In genomic region chr11:82613503-82613902, GRCm38 (mm10) we compare ENCODE assay signal across 8 mouse cellular contexts.
DNase-seq lines count a peak whose midpoint lies in the region; ATAC-seq and TF ChIP-seq lines count a peak whose summit lies in the region.

No protein-coding gene starts in this region.

- H3K4me2 ChIP-seq in hindbrain, embryonic 11.5 days (replicated peaks; ENCODE audit: low read depth, low read length): no peak overlapping the region
- no peak overlapping the region for H3K4me2 ChIP-seq in hindbrain, embryonic 16.5 days (ENCODE audit: low read length)
- H3K4me2 ChIP-seq in limb, embryonic 11.5 days (ENCODE audit: low read depth, severe bottlenecking): no peak overlapping the region

- no peaks in the 10 kb centered on the region for H3K9me3 ChIP-seq in hindbrain, embryonic 11.5 days (ENCODE audit: control insufficient read depth, low read length)
- H3K9me3 ChIP-seq in hindbrain, embryonic 16.5 days (ENCODE audit: control insufficient read depth, low read length): no peaks in the 10 kb centered on the region
- H3K9me3 ChIP-seq in MEL (replicated peaks; ENCODE audit: insufficient read depth, low read length): no peaks in the 10 kb centered on the region
- H3K9me3 ChIP-seq in limb, embryonic 11.5 days (ENCODE audit: control insufficient read depth, low read length): no peaks in the 10 kb centered on the region

- intact Hi-C loops in heart, postnatal 14 days (cut with DNase I): loop anchor here (10.0 kb wide), 1 partner anchor 379 kb away; no protein-coding TSS in a partner anchor

- H3K36me3 ChIP-seq in hindbrain, embryonic 11.5 days (ENCODE audit: control insufficient read depth, insufficient read depth, low read length): no peaks in the 10 kb centered on the region
- no peaks in the 10 kb centered on the region for H3K36me3 ChIP-seq in hindbrain, embryonic 16.5 days (ENCODE audit: control insufficient read depth, insufficient read depth, low read length)
- H3K36me3 ChIP-seq in MEL (ENCODE audit: control insufficient read depth in 1 of 2, insufficient read depth in 2 of 2, low read length in 2 of 2): no peaks in the 10 kb centered on the region
- H3K36me3 ChIP-seq in limb, embryonic 11.5 days (ENCODE audit: control insufficient read depth, insufficient read depth, low read length): no peaks in the 10 kb centered on the region

- no peak overlapping the region for H3K9ac ChIP-seq in hindbrain, embryonic 11.5 days (ENCODE audit: low read depth, low read length)
- H3K9ac ChIP-seq in hindbrain, embryonic 16.5 days (ENCODE audit: low read depth, low read length): no peak overlapping the region
- H3K9ac ChIP-seq in MEL (ENCODE audit: control insufficient read depth, low read depth, low read length, poor library complexity, severe bottlenecking): no peak overlapping the region
- no peak overlapping the region for H3K9ac ChIP-seq in limb, embryonic 11.5 days (ENCODE audit: low read length)

- no peak for ATAC-seq in hindbrain, embryonic 11.5 days (ENCODE audit: low FRiP score)
- ATAC-seq in hindbrain, embryonic 16.5 days: no peak
- no peak for ATAC-seq in limb, embryonic 11.5 days (ENCODE audit: insufficient number of reproducible peaks, low FRiP score, low TSS enrichment, low read depth)

- peaks cover 4% of the 10 kb centered on the region; the same call in 1 of the 2 replicates for H3K27me3 ChIP-seq in hindbrain, embryonic 11.5 days (ENCODE audit: control insufficient read depth, insufficient read depth, low read length)
- no peaks in the 10 kb centered on the region; the same call in 1 of the 2 replicates for H3K27me3 ChIP-seq in hindbrain, embryonic 16.5 days (replicated peaks; ENCODE audit: control insufficient read depth, insufficient read depth, low read length)
- H3K27me3 ChIP-seq in MEL (ENCODE audit: control insufficient read depth in 1 of 2, insufficient read depth in 2 of 2, low read length in 2 of 2): no peaks in the 10 kb centered on the region
- H3K27me3 ChIP-seq in limb, embryonic 11.5 days (ENCODE audit: control insufficient read depth, insufficient read depth, low read length): no peaks in the 10 kb centered on the region

- WGBS in hindbrain, embryonic 11.5 days: 25% methylated on average over 6 of the region's 6 CpGs
- WGBS in hindbrain, embryonic 16.5 days: 17% methylated on average over 6 of the region's 6 CpGs
- WGBS in limb, embryonic 11.5 days: 18% methylated on average over 6 of the region's 6 CpGs

- TF ChIP-seq POLR2A in MEL (IDR thresholded peaks at IDR 0.05; ENCODE audit: control insufficient read depth in 1 of 2, insufficient read depth in 1 of 2, low read depth in 1 of 2, low read length in 2 of 2, poor library complexity in 1 of 2): no peak

- peak; percentile 31 for TF ChIP-seq RAD21 in MEL (IDR thresholded peaks at IDR 0.05; ENCODE audit: low read depth, low read length)

- peak; percentile 51 to 76 (median 63) for TF ChIP-seq CTCF in MEL (IDR thresholded peaks at IDR 0.05 in 2 of 3, conservative IDR thresholded peaks at IDR 0.05 in 1 of 3; ENCODE audit: control insufficient read depth in 1 of 3, insufficient read depth in 1 of 3, low read depth in 2 of 3, low read length in 3 of 3, poor library complexity in 1 of 3, severe bottlenecking in 1 of 3)

- no peaks in the 10 kb centered on the region for H3K4me1 ChIP-seq in hindbrain, embryonic 11.5 days (replicated peaks; ENCODE audit: control insufficient read depth, insufficient read depth, low read length)
- peaks cover 5% of the 10 kb centered on the region for H3K4me1 ChIP-seq in hindbrain, embryonic 16.5 days (ENCODE audit: control insufficient read depth, insufficient read depth, low read depth, low read length)
- no peaks in the 10 kb centered on the region for H3K4me1 ChIP-seq in MEL (ENCODE audit: control insufficient read depth in 1 of 2, insufficient read depth in 2 of 2, low read length in 2 of 2)
- no peaks in the 10 kb centered on the region for H3K4me1 ChIP-seq in limb, embryonic 11.5 days (ENCODE audit: control insufficient read depth, insufficient read depth, low read length)

- H3K27ac ChIP-seq in hindbrain, embryonic 11.5 days (ENCODE audit: low read depth, low read length): no peak overlapping the region
- no peak overlapping the region for H3K27ac ChIP-seq in hindbrain, embryonic 16.5 days (ENCODE audit: low read depth, low read length)
- H3K27ac ChIP-seq in MEL (ENCODE audit: control insufficient read depth, low read depth, low read length): no peak overlapping the region
- no peak overlapping the region for H3K27ac ChIP-seq in limb, embryonic 11.5 days (replicated peaks; ENCODE audit: low read depth, low read length)

- H3K79me2 ChIP-seq in MEL (ENCODE audit: control insufficient read depth, insufficient read depth, low read length, poor library complexity): no peaks in the 10 kb centered on the region

- TF ChIP-seq EP300 in MEL (IDR thresholded peaks at IDR 0.05; ENCODE audit: low read depth in 1 of 2, low read length in 2 of 2): no peak

- H3K4me3 ChIP-seq in hindbrain, embryonic 11.5 days (ENCODE audit: low read depth, low read length): no peak overlapping the region
- H3K4me3 ChIP-seq in hindbrain, embryonic 16.5 days (ENCODE audit: low read length): no peak overlapping the region
- H3K4me3 ChIP-seq in MEL (ENCODE audit: control insufficient read depth in 1 of 2, insufficient read depth in 1 of 2, low read depth in 2 of 2, low read length in 2 of 2): no peak overlapping the region
- no peak overlapping the region for H3K4me3 ChIP-seq in limb, embryonic 11.5 days (ENCODE audit: low read depth, low read length)

- DNase-seq in hindbrain, embryonic 11.5 days (ENCODE audit: low spot score): peak; percentile 73
- DNase-seq in MEL (ENCODE audit: low read depth, low spot score): peak; percentile 47
- DNase-seq in cerebellum, adult 9-10 months: peak; percentile 81
- peak; percentile 67 to 75 for DNase-seq in heart, postnatal 14 days
- peak; percentile 75 for DNase-seq in limb, embryonic 11.5 days (ENCODE audit: low spot score)
- peak; percentile 56 for DNase-seq in right cerebral cortex, adult 18-20 months
- peak; percentile 27 for DNase-seq in urinary bladder, adult 2 months (ENCODE audit: low spot score)

TF ChIP-seq in MEL, 35 proteins besides CTCF, POLR2A, EP300 and RAD21:
- no peak for TF ChIP-seq POLR2AphosphoS2 (IDR thresholded peaks at IDR 0.05; ENCODE audit: low read length)
- TF ChIP-seq SMC3 (IDR thresholded peaks at IDR 0.05; ENCODE audit: low read depth, low read length): peak; percentile 63
- no peak for TF ChIP-seq MXI1 (IDR thresholded peaks at IDR 0.05; ENCODE audit: low read depth, low read length)
- TF ChIP-seq ZC3H11A (IDR thresholded peaks at IDR 0.05; ENCODE audit: low read depth, low read length): 0 out of 2 replicates have a peak, but pooled peaks have one; percentile 17
- no peak for TF ChIP-seq SIN3A (IDR thresholded peaks at IDR 0.05; ENCODE audit: low read length)
- no peak for TF ChIP-seq POLR2AphosphoS5 (IDR thresholded peaks at IDR 0.05; ENCODE audit: borderline replicate concordance, low read depth, low read length)

Comparison
In these comparisons a context has a peak if more than half of its experiments do, and no peak if none do; other contexts are left out.
1. DNase-seq: peak in every context shown above with its lines; median percentile 81 in cerebellum, adult 9-10 months; 75 in limb, embryonic 11.5 days; 73 in hindbrain, embryonic 11.5 days; 71 in heart, postnatal 14 days; 56 in right cerebral cortex, adult 18-20 months; 47 in MEL; 27 in urinary bladder, adult 2 months.